Mouse (Mus musculus): Measurements from ENCODE around the gene 4933424G06Rik.
A peak's percentile ranks its signal among the peaks of the same experiment; 100 is the strongest.

4933424G06Rik gene

DNA sequence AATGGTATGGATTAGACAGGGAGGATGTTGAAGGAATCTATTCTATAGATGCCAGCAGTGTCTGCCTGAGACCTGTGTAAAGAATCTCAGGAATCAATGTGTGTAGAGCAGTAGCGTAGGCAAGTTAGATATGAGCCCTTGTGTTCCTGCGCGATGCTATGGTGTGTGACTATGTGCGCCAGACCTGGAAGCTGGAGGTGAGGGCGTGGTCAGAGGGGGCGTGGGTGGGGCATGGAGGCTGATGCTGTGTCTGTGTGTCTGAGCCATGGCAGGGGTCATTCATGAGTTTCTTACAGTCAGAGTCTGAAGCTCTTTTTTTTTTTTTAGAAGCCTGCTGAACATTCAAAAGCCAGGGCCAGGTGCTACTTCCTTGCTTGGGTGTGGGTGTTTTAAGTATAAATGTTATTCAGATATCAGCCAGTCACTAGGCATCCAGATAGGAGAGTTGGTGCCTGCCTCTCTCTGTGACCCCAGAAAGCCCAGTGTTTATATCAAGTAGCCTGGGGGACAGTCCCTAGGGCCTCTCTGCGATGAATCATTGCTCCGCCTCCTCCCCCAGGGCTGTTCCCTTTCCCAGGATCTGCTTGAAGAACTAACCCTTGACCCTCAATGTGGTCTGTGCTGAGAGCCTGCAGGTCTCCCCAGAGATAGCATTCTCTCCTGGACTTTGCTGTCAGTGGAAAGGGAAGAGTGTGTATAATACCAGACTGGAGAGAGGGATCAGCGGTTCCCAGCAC, 62.4 kb downstream of the 4933424G06Rik start:
- DNase-seq: no peak

DNA sequence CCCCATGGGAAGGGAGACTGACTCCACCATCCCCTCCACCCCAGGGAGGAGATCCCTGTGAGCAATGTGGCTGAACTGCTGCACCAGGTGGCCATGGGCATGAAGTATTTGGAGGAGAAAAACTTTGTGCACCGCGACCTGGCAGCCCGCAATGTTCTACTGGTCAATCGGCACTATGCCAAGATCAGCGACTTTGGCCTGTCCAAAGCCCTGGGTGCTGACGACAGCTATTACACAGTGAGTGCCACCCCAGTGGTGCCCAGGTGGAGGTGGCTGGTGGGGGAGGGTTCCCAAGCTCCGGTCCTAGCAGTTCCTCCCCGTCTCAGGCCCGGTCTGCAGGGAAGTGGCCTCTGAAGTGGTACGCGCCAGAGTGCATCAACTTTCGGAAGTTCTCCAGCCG, 70.8 kb downstream of the 4933424G06Rik start:
- no peak for DNase-seq

DNA sequence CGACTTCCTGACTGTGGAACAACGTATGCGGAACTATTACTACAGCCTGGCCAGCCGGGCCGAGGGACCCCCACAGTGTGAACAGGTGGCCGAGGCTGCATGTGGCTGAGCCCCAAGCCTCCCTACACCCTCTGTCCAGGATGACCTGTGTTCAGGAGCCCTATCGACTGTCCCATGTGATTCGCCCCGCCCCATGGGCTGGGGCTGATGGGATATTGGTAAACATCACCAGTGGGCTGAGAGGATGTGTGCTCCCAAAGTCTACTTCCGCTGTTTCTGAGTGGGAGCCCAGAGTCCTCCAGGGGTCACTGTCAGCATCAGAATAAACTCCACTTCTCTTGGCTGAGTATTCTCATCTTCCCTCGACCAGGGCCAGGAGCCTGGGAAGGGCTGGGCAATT, 72.5 kb downstream of the 4933424G06Rik start:
- DNase-seq: peak; percentile 59

DNA sequence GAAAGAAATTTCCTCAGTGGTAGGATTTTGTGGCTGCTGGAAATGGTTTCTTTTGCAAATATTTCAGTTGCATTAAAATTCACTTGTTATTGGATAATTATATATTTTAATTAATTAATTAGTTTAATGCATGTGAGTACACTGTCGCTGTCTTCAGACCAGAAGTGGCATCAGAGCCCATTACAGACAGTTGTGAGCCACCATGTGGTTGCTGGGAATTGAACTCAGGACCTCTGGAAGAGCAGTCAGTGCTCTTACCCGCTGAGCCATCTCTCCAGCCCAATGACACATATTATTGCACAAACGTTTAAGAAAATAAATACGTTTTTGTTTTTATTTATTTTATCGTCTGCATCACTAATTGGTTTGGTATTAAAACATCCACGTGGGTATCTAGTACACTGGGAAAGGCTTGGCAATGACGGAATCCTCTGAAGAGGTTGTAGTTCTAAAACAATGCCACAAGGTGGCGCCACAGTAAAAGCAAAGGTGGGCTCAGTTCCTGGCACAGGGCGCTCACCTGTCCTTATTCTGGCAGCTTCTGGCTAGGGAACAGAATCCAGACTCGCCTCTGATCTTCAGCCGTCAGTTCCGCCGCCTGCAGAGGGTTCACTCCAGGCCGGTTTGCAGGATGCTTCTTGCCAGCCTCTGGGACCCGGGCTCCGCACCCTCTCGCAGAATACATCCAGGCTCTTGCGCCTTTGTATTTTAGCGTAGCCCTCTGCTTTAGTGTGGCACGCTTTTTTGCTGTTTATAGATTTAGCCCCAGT, 74.6 kb downstream of the 4933424G06Rik start:
- peak; percentile 94 to 96 for DNase-seq

DNA sequence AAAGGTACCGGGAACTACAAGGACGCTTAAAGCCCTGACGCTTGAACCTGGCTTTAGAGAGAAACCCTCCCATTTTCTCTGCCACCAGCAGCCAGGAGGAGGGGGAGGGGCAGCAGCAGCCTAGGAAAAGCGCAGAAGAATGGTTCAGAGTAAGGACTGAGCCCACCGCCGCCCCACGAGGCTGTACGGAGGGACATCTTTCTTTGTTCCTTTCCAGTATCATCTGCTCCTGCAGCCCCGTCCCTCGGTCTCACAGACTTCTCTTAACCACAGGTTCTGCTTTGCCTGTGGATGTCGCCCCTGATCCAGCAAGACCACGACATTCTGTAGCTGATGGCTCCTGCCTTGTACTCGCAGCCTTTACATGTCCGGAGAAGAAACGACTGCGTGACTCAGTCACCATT, 75.3 kb downstream of the 4933424G06Rik start:
- DNase-seq: peak; percentile 90 to 93

DNA sequence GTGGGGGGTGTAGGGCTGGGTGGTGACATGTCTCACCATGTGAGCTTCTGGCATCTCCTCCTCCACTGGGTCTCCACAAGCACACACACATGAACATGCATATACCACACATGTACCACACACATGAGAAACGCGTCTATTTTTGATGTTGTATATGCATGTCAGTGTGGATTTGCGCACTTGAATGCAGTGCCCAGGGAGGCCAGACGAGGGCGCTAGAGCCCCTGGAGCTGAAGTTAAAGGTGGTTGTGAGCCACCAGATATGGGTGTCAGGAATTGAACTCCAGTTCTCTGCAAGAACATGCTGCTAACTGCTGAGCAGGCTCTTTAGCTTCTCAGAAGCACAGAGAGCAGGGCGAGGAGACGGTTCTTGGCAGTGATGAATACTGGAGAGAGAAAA, 76.4 kb downstream of the 4933424G06Rik start:
- peak; percentile 45 to 54 for DNase-seq

DNA sequence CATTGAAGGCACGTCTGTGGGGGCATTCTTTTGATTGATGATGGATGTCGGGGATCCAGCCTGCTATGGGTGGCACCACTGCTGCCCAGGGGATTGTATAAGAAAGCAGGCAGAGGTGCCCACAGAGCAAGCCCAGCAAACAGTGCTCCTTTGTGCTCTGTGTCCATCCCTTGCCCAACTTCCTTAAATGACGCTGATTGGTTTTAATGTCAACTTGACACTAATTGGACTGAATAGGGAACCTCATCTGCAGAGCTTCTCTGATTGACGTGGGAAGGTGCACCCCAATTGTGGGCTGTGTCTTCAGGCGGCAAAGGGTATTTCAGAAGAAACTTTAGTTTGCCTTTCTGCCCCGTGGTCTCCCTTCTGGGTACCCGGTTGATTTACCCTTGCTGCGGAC, 79.5 kb downstream of the 4933424G06Rik start:
- DNase-seq: no peak

DNA sequence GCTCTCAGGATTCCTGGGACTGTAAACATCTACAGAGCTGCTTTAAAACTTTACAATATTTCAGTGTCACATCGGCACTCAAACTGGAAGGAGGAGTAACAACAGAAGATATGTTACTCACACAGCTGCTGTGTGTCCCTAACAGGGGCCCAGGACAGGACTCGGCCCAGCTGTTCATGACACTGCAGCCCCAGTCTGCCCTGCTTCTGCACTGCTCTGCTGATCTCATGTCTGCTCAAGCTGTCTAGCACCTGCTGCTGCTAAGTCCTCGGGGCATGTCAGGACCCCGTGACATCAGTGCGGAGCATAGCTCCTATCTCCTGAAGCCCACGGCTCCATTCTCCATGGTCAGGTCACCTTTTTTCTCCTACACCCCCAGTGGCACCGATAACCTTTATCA, 86.8 kb downstream of the 4933424G06Rik start:
- DNase-seq: no peak

DNA sequence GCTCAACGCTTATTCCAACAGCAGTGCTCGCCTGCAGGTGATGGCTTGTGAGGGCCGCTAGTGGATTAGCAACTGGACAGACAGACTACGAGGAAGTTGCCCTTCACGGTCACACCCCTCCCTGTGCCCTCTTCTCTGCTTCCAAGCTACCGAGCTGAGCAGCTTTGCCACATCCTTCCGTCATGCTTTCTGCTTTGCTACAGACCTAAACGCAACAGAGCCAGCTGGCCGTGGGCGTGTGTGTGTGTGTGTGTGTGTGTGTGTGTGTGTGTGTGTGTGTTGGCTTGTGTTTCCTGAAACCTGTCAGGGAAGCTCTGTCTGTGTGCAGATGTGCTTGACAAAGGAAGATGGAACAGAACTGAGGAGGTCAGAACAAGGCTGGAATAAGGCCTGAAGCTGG, 87.5 kb downstream of the 4933424G06Rik start:
- no peak for DNase-seq

DNA sequence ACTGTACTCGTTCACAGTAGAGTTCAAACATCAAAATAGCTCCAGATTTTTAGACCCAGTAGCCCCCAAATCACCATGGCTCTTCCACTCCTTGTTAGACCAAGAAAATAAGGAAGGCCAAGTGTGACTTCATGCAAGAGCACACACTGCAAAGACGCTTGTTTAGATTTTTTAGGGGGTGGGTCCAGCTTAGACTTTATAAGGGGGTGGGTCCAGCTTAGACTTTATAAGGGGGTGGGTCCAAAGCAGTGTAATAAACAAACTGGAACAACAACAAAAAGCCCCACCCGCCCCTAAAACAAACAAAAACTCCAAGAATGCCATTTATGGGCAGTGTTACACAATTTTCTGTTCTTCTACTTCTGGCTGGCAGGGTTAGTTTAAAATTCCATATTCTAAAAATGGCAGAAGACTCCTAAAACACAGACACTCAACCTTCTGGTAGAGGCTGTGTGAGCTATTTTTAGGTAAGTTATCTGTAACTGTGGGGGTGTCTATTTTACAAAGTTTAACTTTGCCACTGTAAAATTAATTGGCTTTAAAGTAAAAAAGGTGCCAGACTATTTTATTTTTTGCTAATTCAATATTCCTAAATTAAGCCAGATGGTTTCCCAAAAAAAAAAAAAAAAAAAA, 90.5 kb downstream of the 4933424G06Rik start:
- no peak for DNase-seq

DNA sequence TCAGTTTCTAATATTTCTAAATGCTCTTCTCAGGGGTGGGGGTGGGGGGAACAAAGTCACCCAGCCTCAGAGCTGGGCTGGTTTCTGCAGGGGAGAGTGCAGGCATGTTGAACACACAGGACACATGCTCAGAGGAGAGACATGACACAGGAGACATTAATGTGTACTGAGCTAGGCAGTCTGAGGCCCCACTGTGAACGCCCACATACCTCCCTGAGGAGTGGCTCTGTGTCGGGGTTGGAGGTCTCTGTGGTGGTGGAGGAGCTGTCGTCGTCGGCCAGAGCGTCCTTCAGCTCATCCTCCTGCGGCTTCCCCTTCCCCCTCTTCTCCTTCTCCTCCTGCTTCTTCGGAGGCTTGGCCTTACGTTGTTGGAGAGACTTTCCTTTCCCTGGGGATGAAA, 94.3 kb downstream of the 4933424G06Rik start:
- DNase-seq: no peak

DNA sequence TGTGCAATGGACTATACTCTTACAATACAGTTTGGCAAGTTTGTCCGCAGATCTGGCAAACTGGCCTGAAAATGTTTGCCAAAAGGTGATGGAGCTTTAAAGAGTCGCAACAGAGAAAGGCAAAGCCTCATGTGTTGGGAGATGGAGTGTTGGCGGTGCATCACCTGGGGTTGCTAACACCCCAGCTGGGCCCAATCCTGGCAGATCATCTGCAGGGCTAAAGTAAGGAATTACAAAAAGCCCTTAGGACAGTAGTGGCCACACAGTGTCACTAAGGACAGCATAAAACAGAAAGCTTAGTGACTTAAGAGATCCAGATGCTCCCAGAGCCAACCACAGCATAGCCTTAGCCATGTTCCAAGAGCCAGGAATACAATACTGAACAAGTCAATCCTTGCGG, 94.9 kb downstream of the 4933424G06Rik start:
- no peak for DNase-seq

DNA sequence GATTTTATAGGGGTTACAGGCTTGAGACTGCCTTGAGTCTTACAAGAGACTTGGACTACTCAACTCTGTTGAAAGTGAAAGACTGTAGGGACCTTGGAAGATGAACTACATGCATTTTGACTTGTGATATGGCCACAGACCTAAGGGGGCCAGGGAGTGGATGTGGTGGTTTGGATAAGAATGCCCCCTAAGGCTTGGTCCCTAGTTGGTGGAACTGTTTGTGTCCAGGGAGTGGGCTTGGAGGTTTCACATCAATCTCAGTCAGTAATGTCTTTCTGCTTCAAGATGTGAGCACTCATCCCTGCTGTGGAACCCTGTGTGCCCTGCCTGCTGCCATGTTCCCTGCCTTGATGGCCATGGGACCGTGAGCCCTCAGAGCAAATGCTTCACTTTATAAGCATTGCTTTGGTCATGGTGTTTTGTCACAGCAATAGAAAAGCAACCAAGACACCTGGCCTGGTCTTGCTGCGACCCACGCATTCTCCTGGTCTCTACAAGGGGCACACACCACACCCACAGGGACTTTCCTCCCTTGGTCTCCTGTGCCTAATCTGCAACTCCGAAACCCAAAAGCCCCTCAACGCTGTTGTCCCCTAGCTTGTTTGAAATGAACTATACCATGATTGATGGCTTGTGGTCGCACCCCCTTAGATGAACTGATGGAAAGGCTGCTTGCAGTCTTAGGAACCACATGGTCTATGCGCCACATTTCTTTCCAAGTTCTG, 96.4 kb downstream of the 4933424G06Rik start:
- no peak for DNase-seq

DNA sequence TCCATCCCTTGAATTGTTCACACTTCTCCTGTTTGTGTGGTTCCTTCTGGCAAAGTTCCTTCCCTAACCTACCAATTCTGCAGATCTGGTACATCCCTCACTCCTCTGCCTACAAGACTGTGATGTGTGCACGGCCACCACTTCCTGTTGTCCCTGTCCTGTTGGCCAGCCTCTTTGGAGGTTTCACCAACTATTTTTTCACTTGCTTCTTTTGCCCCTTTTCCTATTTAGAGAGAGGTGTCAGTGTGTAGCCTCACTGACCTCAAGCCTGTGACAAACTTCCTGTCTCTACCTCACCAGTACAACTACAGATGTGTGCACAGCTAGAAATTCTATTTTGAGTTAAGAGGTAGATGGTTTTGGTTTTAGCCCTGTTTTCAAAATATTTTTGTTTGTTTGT, 97.1 kb downstream of the 4933424G06Rik start:
- no peak for DNase-seq

All from cerebellum, postnatal 10 days (tissue).